Mouse (Mus musculus): ENCODE measurements at regions not wholly inside any gene's neighbourhood (a gene's known extent, or its start where the extent isn't known, plus 50 kb on each side); places are given as distances from the start of the nearest gene placed in this dataset.

DNA sequence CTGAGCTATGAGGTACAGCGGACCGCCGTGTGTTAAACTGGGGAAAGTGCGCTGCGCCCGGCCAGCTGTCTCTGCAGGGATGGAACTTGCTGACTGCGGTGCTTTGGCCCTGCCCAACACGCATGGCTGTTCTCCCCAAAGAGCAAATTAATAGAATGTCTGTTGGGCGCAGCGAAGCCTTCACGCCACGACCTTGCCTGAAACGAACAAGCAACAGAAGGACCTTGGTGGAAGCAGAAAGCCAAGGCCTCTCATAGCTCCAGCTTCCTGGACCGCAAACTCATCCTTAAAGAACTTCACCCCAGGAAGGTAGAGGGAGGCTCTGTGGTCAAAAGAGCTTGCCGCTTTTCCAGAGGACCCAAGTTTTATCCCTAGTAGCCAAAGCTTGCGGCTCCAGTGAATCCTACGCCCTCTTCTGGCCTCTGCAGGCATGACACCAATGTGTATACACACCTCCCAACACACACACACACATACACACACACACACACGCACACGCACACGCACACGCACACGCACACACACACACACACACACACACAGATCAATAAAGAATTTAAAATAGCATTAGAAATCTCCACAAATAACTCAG lies 110.2 kb upstream of the Ctnnb1 start:
- no peak for TF ChIP-seq POLR2A (IDR thresholded peaks at IDR 0.05; ENCODE audit: insufficient read length, low read depth)
- no peak for TF ChIP-seq SRF (IDR thresholded peaks at IDR 0.05; ENCODE audit: control insufficient read depth, insufficient read length, low read depth)
- no peak for TF ChIP-seq POLR2AphosphoS2 (IDR thresholded peaks at IDR 0.05; ENCODE audit: insufficient read length, low read depth)
